Mouse (Mus musculus): ENCODE results near the gene Gm11627.
"Not testable (repeated sequence)": the region's sequence is repeated elsewhere in the genome, so short reads cannot be mapped to it uniquely, and the experiment has no call there.

DNA sequence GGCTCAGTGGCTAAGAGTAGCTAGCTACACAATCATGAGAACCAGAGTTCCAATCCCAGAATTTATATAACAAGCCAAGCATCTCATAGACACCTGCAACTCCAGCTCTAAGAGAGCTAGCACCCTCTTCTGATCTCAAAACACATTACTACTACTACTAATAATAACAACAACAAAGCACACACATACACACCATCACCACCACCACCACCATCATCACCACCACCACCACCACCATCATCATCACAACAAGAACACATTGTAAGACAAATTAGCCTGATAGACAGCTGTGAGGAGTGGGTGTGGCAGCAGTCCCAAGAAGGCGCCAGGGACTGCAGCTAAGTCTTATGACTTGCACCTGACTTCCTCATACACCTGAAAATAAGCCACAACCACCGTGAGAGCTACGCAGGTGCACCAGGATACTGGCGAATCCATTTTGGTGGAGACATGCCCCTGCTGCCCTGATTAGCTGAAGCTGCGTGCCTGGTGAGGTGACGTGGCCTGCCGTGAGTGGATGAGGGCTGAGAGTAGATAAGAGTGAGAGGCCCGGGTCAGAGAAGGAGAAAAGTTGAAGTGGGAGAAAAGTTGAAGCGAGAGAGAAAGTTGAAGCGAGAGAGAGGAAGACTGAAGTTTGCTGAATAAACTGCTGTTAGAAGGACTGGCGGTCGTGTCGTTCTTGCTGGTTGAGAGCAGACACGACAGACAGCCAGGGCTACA is 14.1 kb downstream of the Gm11627 start:
- TF ChIP-seq POLR2A (IDR thresholded peaks at IDR 0.05; ENCODE audit: borderline replicate concordance, control insufficient read depth, low read depth, low read length); CTCF (IDR thresholded peaks at IDR 0.05; ENCODE audit: control insufficient read depth, insufficient read depth, low read length): not testable (repeated sequence)
